Mouse (Mus musculus) liver, adult (tissue): ENCODE results near the gene Zfp280d.

Source experiments
- GATA4 ChIP-seq: IDR thresholded peaks from 2 replicates; pipeline ENCODE4 v1.6.1; 2014; ENCODE audit warnings: mild to moderate bottlenecking, low read length; ENCODE audit not compliant: insufficient replicate concordance

The Zfp280d gene

DNA sequence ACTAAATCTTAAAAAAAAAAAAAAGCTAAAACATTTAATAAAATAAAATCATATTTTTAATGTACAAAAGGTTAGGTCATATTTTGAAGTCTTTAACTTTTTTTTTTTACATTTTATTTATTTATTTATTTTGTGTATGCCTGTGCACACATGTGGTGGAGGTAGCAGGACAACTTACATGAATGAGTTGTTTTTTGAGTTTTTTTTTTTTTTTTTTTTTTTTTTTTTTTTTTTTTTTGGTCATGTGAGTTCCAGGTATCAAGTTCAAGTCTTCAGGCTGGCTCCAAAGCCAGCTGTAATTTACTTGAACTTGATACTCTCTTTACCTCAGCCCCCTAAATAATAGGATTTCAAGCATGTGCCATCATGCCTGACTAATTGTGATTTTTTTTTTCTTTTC lies 19.4 kb downstream of the Zfp280d start:
- TF ChIP-seq GATA4: no peak

DNA sequence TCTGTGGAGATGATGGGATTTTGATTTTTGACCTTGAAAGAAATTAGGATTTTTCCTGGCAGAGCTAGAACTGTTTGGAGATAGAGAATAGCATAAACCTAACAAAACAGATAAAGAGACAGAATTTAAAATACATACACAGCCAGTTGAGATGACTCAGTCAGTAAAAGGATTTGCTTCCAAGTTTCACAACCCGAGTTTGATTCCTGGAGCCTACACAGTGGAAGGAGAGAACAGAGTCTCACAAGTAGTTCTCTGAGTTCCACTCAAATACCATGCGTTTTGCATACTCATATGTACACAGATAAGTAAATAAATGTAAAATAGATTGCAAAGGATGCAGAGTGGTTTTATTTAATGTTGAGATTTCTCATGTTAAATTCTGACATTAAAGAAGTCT lies 35.1 kb downstream of the Zfp280d start:
- no peak for TF ChIP-seq GATA4

DNA sequence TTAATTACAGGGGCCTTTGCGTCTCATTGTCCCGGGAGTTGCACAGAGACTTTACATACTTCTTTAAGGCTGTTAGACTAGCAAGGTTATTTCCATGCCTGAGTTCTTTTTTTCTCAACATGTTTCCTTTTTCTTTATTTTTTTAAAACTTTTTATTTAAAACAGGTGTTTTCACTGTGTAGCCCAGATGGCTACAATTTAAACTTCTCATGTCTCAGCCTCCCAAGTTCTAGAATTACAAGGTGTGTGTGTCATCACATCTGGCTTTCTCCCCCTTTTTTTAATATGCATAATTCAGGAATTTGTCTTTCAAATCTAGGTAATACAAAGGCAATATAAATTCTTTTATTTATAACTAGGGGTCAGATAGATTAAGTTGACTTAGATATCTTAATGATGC lies 58.6 kb downstream of the Zfp280d start:
- TF ChIP-seq GATA4: no peak

DNA sequence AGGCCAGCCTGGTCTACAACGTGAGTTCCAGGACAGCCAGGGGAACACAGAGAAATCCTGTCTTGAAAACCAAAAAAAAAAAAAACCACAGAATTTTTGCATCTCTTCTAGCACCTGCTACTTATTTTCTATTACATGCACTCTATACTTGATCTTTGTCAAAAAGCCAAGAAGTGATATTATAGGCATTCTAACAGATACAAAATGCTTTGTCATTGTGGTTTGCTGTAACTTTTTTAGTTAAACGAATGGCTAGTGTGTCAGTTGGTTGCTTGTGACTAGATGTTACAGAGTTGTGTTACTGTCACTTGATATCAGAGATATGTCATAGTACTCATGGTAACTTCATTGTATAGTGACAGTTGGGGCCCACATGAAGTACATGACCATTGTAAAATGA lies 61.4 kb downstream of the Zfp280d start:
- TF ChIP-seq GATA4: no peak

DNA sequence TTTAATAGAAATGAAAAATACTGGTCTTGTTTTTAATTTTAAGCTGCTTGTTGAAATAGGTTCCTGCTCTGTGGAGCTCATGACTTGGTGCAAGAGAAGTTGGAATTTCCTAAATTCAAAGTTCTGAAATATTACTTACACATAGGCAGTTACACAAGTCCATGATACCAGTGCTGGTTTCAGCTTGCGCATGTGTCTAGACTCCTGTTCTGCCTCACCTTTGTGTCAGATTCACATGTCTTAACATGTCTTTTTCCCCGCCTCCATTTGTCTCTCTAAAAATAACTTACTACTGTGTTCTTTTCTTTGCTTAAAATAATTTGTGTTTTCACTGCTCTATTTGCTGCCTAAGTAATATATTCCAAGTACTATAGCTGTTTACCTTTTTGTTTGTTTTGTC lies 64.5 kb downstream of the Zfp280d start:
- no peak for TF ChIP-seq GATA4

DNA sequence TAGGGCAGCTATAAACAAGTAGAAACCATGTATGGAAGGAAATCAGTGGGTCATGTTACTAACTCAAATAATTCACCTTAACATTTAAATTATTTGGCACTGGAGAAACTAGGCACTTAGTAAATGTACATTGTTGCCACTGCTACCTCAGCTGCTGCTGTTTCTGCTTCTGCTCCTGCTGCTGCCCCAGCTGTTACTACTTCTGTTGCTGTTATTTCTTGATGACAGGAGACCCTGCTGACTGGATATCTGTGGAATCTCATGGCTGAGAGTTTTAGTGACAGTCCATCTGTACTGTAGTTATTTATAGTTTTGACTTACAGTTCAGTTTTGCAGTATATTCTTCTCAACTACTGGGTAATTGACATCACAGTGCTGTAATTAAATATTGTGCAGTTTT lies 69.2 kb downstream of the Zfp280d start:
- TF ChIP-seq GATA4: no peak

DNA sequence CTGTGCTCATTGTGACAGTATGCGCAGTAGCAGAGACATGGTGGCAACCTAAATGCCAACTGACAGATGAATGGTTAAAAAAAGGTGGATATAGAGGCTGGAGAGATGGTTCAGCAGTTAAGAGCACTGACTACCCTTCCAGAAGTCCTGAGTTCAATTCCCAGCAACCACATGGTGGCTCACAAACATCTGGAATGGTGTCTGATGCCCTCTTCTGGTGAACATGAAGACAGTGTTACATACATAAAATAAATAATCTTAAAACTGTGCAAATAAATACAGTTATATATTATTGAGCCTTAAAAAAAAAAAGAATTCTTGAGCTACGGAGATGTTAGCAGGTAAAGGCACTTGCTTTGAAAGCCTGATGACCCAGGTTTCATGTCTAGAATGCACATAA lies 97.7 kb downstream of the Zfp280d start:
- no peak for TF ChIP-seq GATA4

DNA sequence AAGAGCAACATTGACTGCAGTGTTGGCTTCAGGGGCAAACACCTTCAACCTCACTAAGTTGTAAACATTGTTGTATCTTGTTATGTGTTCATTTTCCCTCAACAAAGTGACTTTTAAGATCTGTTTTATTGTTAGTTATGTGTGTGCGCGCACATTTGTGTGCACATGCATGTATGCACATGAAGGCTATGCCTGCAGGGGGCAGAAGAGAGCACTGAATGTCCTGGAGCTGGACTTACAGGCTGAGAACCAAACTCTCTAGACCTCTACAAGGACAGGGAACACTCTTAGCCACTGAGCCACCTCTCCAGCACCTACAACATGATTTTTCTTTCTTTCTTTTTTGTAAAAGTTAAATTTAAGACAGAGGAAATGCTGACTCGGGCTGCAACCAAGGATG lies 99.4 kb downstream of the Zfp280d start:
- TF ChIP-seq GATA4: no peak

DNA sequence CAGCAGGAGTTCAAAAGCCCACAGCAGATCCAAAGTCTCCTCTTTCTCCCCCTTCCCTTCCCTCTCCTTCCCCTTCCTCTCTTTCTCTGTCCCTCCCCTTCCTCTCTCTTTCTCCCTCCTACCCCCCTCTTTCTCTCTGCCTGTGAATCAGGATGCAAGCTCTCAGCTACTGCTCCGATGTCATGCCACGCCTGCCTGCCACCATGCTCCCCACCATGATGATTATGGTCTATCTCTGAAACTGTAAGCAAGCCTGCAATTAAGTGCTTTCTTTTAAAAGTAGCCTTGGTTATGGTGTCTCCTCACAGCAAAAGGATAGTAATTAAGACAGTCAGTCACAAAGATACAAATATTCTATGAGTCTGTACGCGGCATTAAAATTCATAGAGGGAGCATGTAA lies 100.3 kb downstream of the Zfp280d start:
- no peak for TF ChIP-seq GATA4

DNA sequence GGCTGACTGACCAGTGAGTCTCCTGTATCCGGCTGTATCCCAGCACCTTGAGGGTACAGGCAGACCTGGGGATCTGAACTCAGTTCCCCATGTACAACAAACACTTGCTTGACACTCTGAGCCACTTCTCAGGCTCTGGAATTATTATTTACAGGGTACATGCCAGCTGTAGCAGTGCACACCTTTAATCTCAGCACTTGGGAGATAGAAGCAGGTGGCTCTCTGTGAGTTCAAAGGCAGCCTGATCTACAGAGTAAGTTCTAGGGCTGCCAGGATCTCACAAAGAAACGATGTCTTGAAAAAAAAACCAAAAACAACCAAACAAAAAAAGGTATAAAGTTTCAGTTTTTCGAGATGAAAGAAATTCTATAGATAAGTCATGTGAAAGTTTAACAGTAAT lies 101.0 kb downstream of the Zfp280d start:
- no peak for TF ChIP-seq GATA4

DNA sequence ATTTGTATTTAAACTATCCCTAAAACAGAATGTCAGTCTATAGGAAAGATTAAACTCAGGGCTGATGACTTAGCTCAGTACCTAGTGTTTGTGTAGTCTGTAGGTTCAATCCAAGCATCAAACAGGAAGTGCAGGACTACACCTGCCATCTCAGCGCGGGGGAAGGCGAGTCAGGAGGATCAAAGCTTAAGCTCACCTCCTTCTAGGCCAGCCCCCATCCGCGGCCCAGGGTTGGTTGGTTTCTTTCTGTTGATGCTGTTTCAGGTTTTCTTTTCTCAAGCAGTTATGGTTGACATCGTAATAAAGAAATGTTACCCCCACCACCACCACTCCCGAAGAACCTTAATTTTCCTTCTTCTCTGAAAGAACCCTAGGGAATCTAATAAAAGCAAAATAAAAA lies 111.1 kb downstream of the Zfp280d start:
- TF ChIP-seq GATA4: no peak

DNA sequence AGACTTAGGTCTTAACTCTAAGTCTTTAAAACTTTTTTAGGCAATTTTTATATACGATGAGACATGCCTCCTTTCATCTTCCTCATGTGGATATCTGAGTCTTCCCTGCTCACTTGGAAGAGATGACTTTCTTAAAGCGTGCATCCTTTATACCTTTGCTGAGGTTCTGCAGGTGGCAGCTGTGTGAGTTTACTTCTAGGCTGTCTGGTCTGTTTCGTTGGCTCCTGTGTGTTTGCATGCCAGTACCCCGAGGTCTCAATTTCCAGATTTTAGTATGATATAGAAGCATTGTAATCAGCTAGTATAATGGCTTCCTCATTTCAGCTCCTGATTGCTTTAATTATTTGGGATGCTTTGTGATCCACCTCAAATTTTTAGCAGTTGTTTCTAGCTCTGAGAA lies 114.3 kb downstream of the Zfp280d start:
- no peak for TF ChIP-seq GATA4

DNA sequence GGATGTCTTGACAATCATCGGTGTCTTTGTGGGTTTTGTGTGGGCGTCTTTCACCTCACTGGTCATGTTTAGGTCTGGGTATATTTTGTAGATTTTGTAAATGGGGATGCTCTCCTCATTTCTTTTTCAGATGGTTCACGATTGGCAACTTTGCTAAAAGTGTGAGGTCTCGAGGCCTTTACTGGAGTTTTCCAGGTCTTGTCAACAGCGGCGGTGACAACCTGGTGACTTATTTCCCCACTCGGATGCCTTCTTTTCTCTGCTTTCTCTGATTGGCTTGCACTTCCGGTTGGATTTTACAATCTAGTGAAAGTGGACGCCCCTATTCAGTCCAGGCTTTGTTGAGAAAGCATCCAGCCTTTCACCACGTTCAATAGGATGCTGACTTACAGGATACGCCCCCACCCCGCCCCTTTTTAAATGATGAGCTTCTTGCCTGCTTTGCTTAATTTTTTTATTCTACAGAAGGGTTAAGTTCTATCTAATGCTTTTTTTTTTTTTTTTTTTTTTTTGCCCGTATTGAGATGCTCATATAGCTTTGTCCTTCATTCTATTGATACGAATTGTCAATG lies 114.9 kb downstream of the Zfp280d start:
- no peak for TF ChIP-seq GATA4

DNA sequence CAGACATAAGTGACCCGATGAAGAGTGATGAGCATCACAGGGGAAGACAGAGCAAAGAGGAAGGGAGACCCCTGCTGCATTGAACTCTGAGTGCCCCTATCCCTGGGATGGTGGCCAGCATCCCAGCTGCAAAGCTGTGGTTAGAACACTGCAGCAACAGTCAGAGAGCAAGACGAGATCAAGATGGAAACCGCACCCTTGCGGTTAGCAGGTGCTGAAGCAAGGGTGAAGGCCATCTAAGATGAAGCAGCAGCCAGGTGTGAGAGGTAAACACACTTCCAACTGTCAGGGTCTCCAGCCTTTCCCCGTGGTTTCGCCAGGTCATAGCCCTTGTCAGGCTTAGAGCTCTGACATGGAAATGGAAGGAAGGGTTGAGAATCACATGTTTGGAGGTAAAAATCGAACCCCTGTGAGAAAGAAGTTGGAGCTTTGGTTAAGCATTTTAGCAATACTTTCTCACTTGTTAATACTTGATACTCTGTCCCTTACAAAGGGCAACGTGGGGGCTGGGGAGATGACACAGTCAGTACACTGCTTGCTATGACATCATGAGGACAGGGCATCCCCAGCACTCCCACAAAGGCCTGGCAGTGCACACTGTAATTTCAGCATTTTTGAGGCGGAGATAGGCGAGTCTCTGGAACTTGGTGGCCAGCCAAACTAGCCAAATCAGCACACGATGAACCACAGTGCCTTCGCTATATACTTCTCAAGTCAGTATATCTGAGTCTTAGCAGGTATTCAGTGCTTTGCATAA lies 115.8 kb downstream of the Zfp280d start:
- TF ChIP-seq GATA4: no peak

DNA sequence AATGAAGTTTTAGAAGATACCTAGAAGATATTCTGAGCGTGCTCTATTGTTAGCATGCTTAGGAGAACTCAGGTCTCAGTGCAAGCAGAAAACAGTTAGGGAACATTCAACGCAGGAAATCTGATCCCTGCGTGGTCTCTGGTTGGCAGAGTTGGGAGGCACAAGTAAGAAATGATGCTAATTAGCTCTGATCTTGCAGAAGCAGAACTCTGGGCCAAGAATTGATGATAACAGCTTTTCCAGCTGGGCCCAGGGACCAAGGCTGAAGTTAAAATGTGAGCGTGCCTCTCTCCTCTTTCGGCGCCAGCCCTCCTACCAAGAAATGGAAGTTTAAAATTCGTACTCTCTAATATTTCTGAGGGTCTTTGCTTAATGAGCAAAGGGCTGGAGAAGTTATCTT lies 118.0 kb downstream of the Zfp280d start:
- TF ChIP-seq GATA4: no peak

DNA sequence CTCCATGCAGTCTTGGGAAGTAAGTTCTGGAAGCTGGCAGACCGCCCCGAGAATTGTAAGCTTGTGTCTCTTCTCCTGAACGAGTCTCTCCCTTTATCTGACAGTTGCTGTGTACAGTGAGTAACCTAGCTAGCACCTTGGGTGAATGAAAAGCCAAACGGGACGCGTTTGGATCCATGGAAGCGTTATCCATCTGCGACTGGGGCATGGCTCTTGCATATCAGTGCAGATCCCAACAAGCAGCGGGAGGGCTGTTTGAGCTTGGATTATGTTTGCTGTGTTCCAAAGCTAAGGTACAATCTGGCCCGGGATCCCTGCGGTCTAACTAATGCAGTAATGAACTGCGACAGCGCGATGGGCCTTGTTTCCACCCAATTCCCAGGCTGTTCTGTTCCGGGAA lies 118.6 kb downstream of the Zfp280d start:
- TF ChIP-seq GATA4: no peak

DNA sequence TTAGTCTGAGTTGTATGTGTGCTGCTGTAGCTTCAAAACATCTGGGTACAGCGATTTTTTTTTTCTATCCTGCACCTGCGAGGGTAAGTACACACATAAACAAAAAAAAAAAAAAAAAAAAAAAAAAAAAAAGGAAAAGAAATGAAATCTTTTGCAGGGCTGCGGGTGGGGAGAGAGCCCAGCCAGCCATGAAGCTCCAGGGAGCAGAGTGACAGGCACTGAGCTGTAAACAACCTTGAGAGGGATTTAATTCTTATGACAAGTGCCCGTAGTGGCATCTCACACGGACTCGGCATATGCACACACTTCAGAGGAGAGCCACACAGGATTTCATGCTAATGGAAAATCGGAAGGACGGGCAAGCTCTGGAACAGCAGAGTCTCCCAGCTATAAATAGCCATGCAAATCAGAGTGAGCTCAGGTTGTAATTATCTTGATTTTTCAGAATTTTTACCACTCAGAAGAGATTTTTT lies 119.2 kb downstream of the Zfp280d start:
- no peak for TF ChIP-seq GATA4
